Mouse (Mus musculus) colon, adult 2 months (tissue): ENCODE data around the gene Vps25. TPM values are rescaled to one million over a fixed set of nuclear protein-coding genes. Genes with fewer than 3 reads are reported as not detected.

Source experiments
- polyA plus RNA-seq: library from polyadenylated mRNA; depleted of rRNA; stranded (reverse); fragments of >200 nt; gene quantifications from 2 replicates; pipeline ENCODE4 v1.2.3, GENCODE M21; 2012; rRNA removed

Gene Vps25
- 115 and 129 TPM in 2 replicates for polyA plus RNA-seq

GRCm38 (mm10) chr11:101253613-101254389, at the start of gene Vps25:
Gene Vps25, plus strand, starts transcription at chr11:101253707.

GRCm38 (mm10) chr11:101226065-101226701, 27.3 kb upstream of the Vps25 start, which contains the start of gene Ezh1:
Gene Ezh1, minus strand, starts transcription at chr11:101226463.

GRCm38 (mm10) chr11:101245855-101246701, 7.4 kb upstream of the Vps25 start, which contains the start of gene Ramp2:
Gene Ramp2, plus strand, starts transcription at chr11:101246028.

GRCm38 (mm10) chr11:101259948-101260825, 6.7 kb downstream of the Vps25 start, which contains the start of gene Wnk4:
Gene Wnk4, plus strand, starts transcription at chr11:101260567.

GRCm38 (mm10) chr11:101278223-101279192, 25.0 kb downstream of the Vps25 start, which contains the start of the genes Cntd1 and Coa3:
Gene Cntd1, plus strand, starts transcription at chr11:101279012.
Gene Coa3, minus strand, starts transcription at chr11:101279114.

GRCm38 (mm10) chr11:101302004-101302798, 48.7 kb downstream of the Vps25 start, which contains the start of gene Becn1:
Gene Becn1, minus strand, starts transcription at chr11:101302286.

Other genes starting within 250 kb of the Vps25 start
- 55.1 and 69.7 TPM in 2 replicates for gene Atp6v0a1, start 244.3 kb upstream of the Vps25 start, polyA plus RNA-seq
- 43.0 and 43.7 TPM in 2 replicates for gene Naglu, start 183.7 kb upstream of the Vps25 start, polyA plus RNA-seq
- gene Hsd17b1, start 175.3 kb upstream of the Vps25 start, polyA plus RNA-seq: 0.41 and 0.91 TPM in 2 replicates
- 47.4 and 55.8 TPM in 2 replicates for gene Coasy, start 171.1 kb upstream of the Vps25 start, polyA plus RNA-seq
- gene Mlx, start 166.4 kb upstream of the Vps25 start, polyA plus RNA-seq: 80.5 and 109 TPM in 2 replicates
- 1.1 and 1.2 TPM in 2 replicates for gene Psmc3ip, start 158.3 kb upstream of the Vps25 start, polyA plus RNA-seq
- gene Retreg3, start 133.8 kb upstream of the Vps25 start, polyA plus RNA-seq: 67.8 and 73.7 TPM in 2 replicates
- gene Tubg1, start 133.8 kb upstream of the Vps25 start, polyA plus RNA-seq: 12.8 and 14.3 TPM in 2 replicates
- 3.8 and 4.6 TPM in 2 replicates for gene Tubg2, start 97.8 kb upstream of the Vps25 start, polyA plus RNA-seq
- gene Cntnap1, start 83.2 kb upstream of the Vps25 start, polyA plus RNA-seq: 8.2 and 8.3 TPM in 2 replicates
- 47.1 and 53.0 TPM in 2 replicates for gene Plekhh3, start 82.4 kb upstream of the Vps25 start, polyA plus RNA-seq
- gene Ccr10, start 78.3 kb upstream of the Vps25 start, polyA plus RNA-seq: 8.8 and 15.4 TPM in 2 replicates
- 32.4 and 34.9 TPM in 2 replicates for gene Ezh1, start 27.2 kb upstream of the Vps25 start, polyA plus RNA-seq
- gene Ramp2, start 7.7 kb upstream of the Vps25 start, polyA plus RNA-seq: 35.2 and 41.7 TPM in 2 replicates
- 22.2 and 23.9 TPM in 2 replicates for gene Wnk4, start 6.9 kb downstream of the Vps25 start, polyA plus RNA-seq
- gene Cntd1, start 25.3 kb downstream of the Vps25 start, polyA plus RNA-seq: 0.54 and 0.91 TPM in 2 replicates
- gene Coa3, start 25.4 kb downstream of the Vps25 start, polyA plus RNA-seq: 727 and 839 TPM in 2 replicates
- gene Becn1, start 48.6 kb downstream of the Vps25 start, polyA plus RNA-seq: 101 and 135 TPM in 2 replicates
- 31.2 and 34.3 TPM in 2 replicates for gene Psme3, start 62.5 kb downstream of the Vps25 start, polyA plus RNA-seq
- gene Aoc2, start 71.4 kb downstream of the Vps25 start, polyA plus RNA-seq: 5.0 and 5.5 TPM in 2 replicates
- gene Aoc3, start 76.9 kb downstream of the Vps25 start, polyA plus RNA-seq: 22.5 and 22.8 TPM in 2 replicates
- not detected in 2 replicates for gene G6pc, start 113.9 kb downstream of the Vps25 start, polyA plus RNA-seq
- gene Aarsd1, start 163.9 kb downstream of the Vps25 start, polyA plus RNA-seq: 15.9 and 18.9 TPM in 2 replicates
- gene Gm27029, start 171.1 kb downstream of the Vps25 start, polyA plus RNA-seq: 0.09 and 0.55 TPM in 2 replicates
- 25.0 and 27.2 TPM in 2 replicates for gene Rundc1, start 171.4 kb downstream of the Vps25 start, polyA plus RNA-seq
- 4.5 TPM in 2 replicates for gene Ptges3l, start 171.6 kb downstream of the Vps25 start, polyA plus RNA-seq
- 403 and 499 TPM in 2 replicates for gene Rpl27, start 188.6 kb downstream of the Vps25 start, polyA plus RNA-seq
- 30.8 and 40.3 TPM in 2 replicates for gene Ifi35, start 194.7 kb downstream of the Vps25 start, polyA plus RNA-seq
- 9.7 and 11.0 TPM in 2 replicates for gene Rnd2, start 211.3 kb downstream of the Vps25 start, polyA plus RNA-seq
- 121 and 128 TPM in 2 replicates for gene Vat1, start 212.5 kb downstream of the Vps25 start, polyA plus RNA-seq